Mouse (Mus musculus): ENCODE results near the gene Atp8b4. TPM values are rescaled to one million over a fixed set of nuclear protein-coding genes. Genes with fewer than 3 reads are reported as not detected.
"Not testable (repeated sequence)": the region's sequence is repeated elsewhere in the genome, so short reads cannot be mapped to it uniquely, and the experiment has no call there.

The Atp8b4 gene
- polyA plus RNA-seq, 1 experiment from 2014 or later: 0.38 TPM

GRCm38 (mm10) chr2:126467790-126468189, 32.7 kb downstream of the Atp8b4 start:
- 76% methylated on average over 4 of the region's 4 CpGs for WGBS
- H3K4me3 ChIP-seq (ENCODE audit: low read depth, low read length): no peak overlapping the region
- no peaks in the 10 kb centered on the region for H3K4me1 ChIP-seq (replicated peaks; ENCODE audit: control insufficient read depth, insufficient read depth, low read length)
- ATAC-seq (replicated peaks; ENCODE audit: low FRiP score, low TSS enrichment, low read depth) (no peak), DNase-seq (ENCODE audit: low spot score) (no peak)
- no peak overlapping the region for H3K4me2 ChIP-seq (ENCODE audit: low read length)
- no peak overlapping the region for H3K27ac ChIP-seq (ENCODE audit: low read depth)
- no peaks in the 10 kb centered on the region for H3K36me3 ChIP-seq (ENCODE audit: control insufficient read depth, insufficient read depth, low read length)
- H3K9me3 ChIP-seq (ENCODE audit: control insufficient read depth, low read length): no peaks in the 10 kb centered on the region
- H3K27me3 ChIP-seq (replicated peaks; ENCODE audit: control insufficient read depth, insufficient read depth, low read length): no peaks in the 10 kb centered on the region
- H3K9ac ChIP-seq (ENCODE audit: low read length): no peak overlapping the region

- H3K27ac ChIP-seq (ENCODE audit: low read depth): no peak overlapping the region
- H3K4me1 ChIP-seq (replicated peaks; ENCODE audit: control insufficient read depth, insufficient read depth, low read length): no peaks in the 10 kb centered on the region
- no peak overlapping the region for H3K9ac ChIP-seq (ENCODE audit: low read length)
- no peak overlapping the region for H3K4me2 ChIP-seq (ENCODE audit: low read length)
- H3K27me3 ChIP-seq (replicated peaks; ENCODE audit: control insufficient read depth, insufficient read depth, low read length): no peaks in the 10 kb centered on the region
- H3K36me3 ChIP-seq (ENCODE audit: control insufficient read depth, insufficient read depth, low read length): no peaks in the 10 kb centered on the region
- 84% methylated on average over 13 of the region's 13 CpGs for whole genome bisulfite sequencing
- H3K9me3 ChIP-seq (ENCODE audit: control insufficient read depth, low read length): no peaks in the 10 kb centered on the region
- H3K4me3 ChIP-seq (ENCODE audit: low read depth, low read length): no peak overlapping the region
- DNase-seq (ENCODE audit: low spot score) (no peak), ATAC-seq (replicated peaks; ENCODE audit: low FRiP score, low TSS enrichment, low read depth) (no peak)
Observed at GRCm38 (mm10) chr2:126466391-126467134, 33.9 kb downstream of the Atp8b4 start.

DNA sequence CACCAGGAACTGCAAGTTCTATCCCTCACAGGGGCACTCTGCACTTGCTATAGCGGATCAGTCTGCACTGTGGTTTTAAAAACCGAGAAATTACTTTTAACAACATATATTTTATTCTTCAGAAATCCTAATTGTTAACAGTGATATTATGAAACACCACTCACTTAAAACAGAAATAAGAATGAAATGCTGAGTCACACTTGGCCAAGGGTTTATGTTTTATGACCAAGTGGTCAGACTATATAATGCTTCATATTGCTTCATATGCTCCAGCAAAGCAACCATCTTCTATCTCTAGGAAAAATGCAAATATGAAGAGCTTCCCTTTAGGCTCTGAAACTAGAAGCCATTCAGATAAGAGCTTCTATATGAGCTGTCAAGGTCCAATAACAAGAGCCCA, 41.8 kb downstream of the Atp8b4 start:
- DNase-seq (ENCODE audit: low spot score) (no peak), ATAC-seq (replicated peaks; ENCODE audit: low FRiP score, low TSS enrichment, low read depth) (no peak)
- Histone ChIP-seq H3K4me3 (ENCODE audit: low read depth, low read length) (no peak overlapping the region), H3K4me2 (ENCODE audit: low read length) (no peak overlapping the region), H3K27ac (ENCODE audit: low read depth) (no peak overlapping the region), H3K9ac (ENCODE audit: low read length) (no peak overlapping the region), H3K4me1 (replicated peaks; ENCODE audit: control insufficient read depth, insufficient read depth, low read length) (no peaks in the 10 kb centered on the region), H3K9me3 (ENCODE audit: control insufficient read depth, low read length) (no peaks in the 10 kb centered on the region), H3K27me3 (replicated peaks; ENCODE audit: control insufficient read depth, insufficient read depth, low read length) (no peaks in the 10 kb centered on the region), H3K36me3 (ENCODE audit: control insufficient read depth, insufficient read depth, low read length) (no peaks in the 10 kb centered on the region)
- WGBS: 90% methylated on average over 2 of the region's 2 CpGs

DNA sequence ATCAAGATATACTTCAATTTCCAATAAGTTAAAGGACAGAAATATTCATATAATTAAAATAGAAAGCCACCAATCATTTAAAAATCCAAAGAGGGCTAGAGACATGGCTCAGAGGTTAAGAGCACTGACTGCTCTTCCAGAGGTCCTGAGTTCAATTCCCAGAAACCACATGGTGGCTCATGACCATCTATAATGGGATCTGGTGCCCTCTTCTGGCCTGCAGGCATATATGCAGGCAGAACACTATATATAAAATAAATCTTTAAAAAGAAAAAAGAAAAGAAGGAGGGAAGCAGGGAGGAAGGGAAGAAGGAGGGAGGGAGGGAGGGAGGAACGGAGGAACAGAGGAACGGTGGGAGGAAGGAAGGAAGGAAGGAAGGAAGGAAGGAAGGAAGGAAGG, 42.7 kb downstream of the Atp8b4 start:
- WGBS: 50% methylated on average over 2 of the region's 2 CpGs
- not testable (repeated sequence) for H3K27ac ChIP-seq (ENCODE audit: low read depth); H3K9ac ChIP-seq (ENCODE audit: low read length); H3K36me3 ChIP-seq (ENCODE audit: control insufficient read depth, insufficient read depth, low read length); H3K4me2 ChIP-seq (ENCODE audit: low read length); DNase-seq (ENCODE audit: low spot score); H3K27me3 ChIP-seq (replicated peaks; ENCODE audit: control insufficient read depth, insufficient read depth, low read length); H3K4me1 ChIP-seq (replicated peaks; ENCODE audit: control insufficient read depth, insufficient read depth, low read length); ATAC-seq (replicated peaks; ENCODE audit: low FRiP score, low TSS enrichment, low read depth); H3K9me3 ChIP-seq (ENCODE audit: control insufficient read depth, low read length); H3K4me3 ChIP-seq (ENCODE audit: low read depth, low read length)

DNA sequence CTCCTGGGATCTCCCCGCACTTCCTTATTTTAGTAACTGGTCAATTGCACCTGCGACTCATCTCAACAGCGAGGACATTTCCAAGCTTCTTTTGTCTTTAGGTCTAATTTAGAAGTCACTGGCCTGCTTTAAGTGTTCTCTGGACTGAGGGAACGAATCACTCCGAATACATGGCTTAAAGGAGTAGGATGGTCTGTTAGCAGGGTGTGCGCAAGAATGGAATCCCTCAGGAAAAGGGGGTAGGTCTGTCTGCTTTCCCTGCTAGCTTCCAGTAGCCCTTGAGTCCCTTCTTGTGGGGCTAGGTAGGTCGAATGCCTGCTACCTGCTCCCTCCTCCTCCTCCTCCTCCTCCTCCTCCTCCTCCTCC, 49.6 kb downstream of the Atp8b4 start:
- peak overlapping the region; percentile 29; the same call in 1 of the 2 replicates for H3K4me2 ChIP-seq (ENCODE audit: low read length)
- H3K27ac ChIP-seq (ENCODE audit: low read depth): peak overlapping the region; percentile 84
- H3K9me3 ChIP-seq (ENCODE audit: control insufficient read depth, low read length): no peaks in the 10 kb centered on the region
- DNase-seq (ENCODE audit: low spot score): no peak
- no peaks in the 10 kb centered on the region for H3K27me3 ChIP-seq (replicated peaks; ENCODE audit: control insufficient read depth, insufficient read depth, low read length)
- 70% methylated on average over 7 of the region's 7 CpGs for WGBS
- H3K9ac ChIP-seq (ENCODE audit: low read length): no peak overlapping the region
- peaks cover 6% of the 10 kb centered on the region; the same call in 1 of the 2 replicates for H3K4me1 ChIP-seq (replicated peaks; ENCODE audit: control insufficient read depth, insufficient read depth, low read length)
- no peaks in the 10 kb centered on the region for H3K36me3 ChIP-seq (ENCODE audit: control insufficient read depth, insufficient read depth, low read length)
- no peak for ATAC-seq (replicated peaks; ENCODE audit: low FRiP score, low TSS enrichment, low read depth)
- H3K4me3 ChIP-seq (ENCODE audit: low read depth, low read length): no peak overlapping the region

DNA sequence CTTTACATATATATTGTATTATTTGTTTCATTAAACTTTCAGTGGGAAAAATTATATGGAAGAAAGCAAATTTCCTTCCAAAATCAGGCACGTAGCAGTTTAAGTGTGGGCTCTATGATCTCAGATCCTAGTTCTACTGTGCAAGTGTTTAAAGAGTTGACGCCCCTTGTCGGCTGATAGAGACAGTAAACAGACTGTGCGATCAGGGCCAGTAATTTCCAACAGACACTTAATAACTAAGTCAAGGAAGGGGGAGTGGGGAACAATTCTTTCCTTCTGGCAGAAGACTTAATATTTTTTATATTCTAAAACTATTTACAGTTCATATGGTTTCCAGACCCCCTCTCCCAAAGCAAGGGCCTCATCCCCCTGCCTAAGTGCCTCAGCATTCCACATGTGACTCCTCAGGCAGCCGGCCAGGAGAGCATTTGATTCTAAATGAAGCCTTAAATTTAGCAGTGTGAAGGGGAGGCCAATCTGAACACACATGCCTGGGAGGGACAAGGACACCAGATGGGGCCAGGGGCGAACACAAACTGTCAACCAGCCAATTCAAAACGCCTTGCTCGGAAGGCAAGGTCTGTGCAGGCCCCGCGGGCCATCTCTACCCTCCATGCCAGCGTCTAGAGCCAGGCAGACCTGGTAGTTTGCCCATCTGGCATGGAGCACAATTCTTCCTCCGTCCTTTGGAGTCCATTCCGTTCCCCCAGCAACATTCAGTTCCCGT, 50.1 kb downstream of the Atp8b4 start:
- 44% methylated on average over 14 of the region's 14 CpGs for WGBS
- ATAC-seq (replicated peaks; ENCODE audit: low FRiP score, low TSS enrichment, low read depth) (peak; percentile 74), DNase-seq (ENCODE audit: low spot score) (peak; percentile 76)
- Histone ChIP-seq H3K4me2 (ENCODE audit: low read length) (peak overlapping the region; percentile 29; the same call in 1 of the 2 replicates), H3K27me3 (replicated peaks; ENCODE audit: control insufficient read depth, insufficient read depth, low read length) (no peaks in the 10 kb centered on the region), H3K4me1 (replicated peaks; ENCODE audit: control insufficient read depth, insufficient read depth, low read length) (peaks cover 6% of the 10 kb centered on the region; the same call in 1 of the 2 replicates), H3K27ac (ENCODE audit: low read depth) (peak overlapping the region; percentile 84), H3K9ac (ENCODE audit: low read length) (no peak overlapping the region), H3K4me3 (ENCODE audit: low read depth, low read length) (no peak overlapping the region), H3K9me3 (ENCODE audit: control insufficient read depth, low read length) (no peaks in the 10 kb centered on the region), H3K36me3 (ENCODE audit: control insufficient read depth, insufficient read depth, low read length) (no peaks in the 10 kb centered on the region)

DNA sequence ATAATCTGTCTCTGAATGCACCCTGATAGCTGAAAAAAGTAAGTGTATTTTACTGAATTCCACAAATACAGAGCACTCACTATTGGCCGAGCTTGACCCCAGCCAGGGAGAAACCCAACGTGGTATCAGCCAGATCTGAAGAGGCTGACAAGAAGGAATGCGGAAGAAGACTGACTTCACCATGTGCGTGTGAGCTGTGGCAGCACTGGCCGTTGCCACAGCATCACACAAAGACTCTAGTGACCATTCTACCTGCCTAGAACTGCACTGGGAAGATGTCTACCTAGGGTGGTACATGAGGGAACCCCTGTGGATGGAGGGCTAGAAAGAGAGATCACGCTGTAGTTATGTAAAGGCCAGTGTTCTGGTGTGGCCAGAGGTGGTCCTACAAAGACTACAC, 55.4 kb downstream of the Atp8b4 start:
- H3K36me3 ChIP-seq (ENCODE audit: control insufficient read depth, insufficient read depth, low read length): no peaks in the 10 kb centered on the region
- H3K4me3 ChIP-seq (ENCODE audit: low read depth, low read length): no peak overlapping the region
- H3K27me3 ChIP-seq (replicated peaks; ENCODE audit: control insufficient read depth, insufficient read depth, low read length): no peaks in the 10 kb centered on the region
- H3K9ac ChIP-seq (ENCODE audit: low read length): no peak overlapping the region
- H3K9me3 ChIP-seq (ENCODE audit: control insufficient read depth, low read length): no peaks in the 10 kb centered on the region
- H3K4me2 ChIP-seq (ENCODE audit: low read length): no peak overlapping the region
- no peak overlapping the region for H3K27ac ChIP-seq (ENCODE audit: low read depth)
- 55% methylated on average over 6 of the region's 6 CpGs for WGBS
- ATAC-seq (replicated peaks; ENCODE audit: low FRiP score, low TSS enrichment, low read depth): no peak
- DNase-seq (ENCODE audit: low spot score): no peak
- H3K4me1 ChIP-seq (replicated peaks; ENCODE audit: control insufficient read depth, insufficient read depth, low read length): no peaks in the 10 kb centered on the region; the same call in 1 of the 2 replicates

GRCm38 (mm10) chr2:126441586-126441985, 58.9 kb downstream of the Atp8b4 start:
- H3K36me3 ChIP-seq (ENCODE audit: control insufficient read depth, insufficient read depth, low read length): no peaks in the 10 kb centered on the region
- no peaks in the 10 kb centered on the region for H3K4me1 ChIP-seq (replicated peaks; ENCODE audit: control insufficient read depth, insufficient read depth, low read length)
- no peak overlapping the region for H3K4me3 ChIP-seq (ENCODE audit: low read depth, low read length)
- ATAC-seq (replicated peaks; ENCODE audit: low FRiP score, low TSS enrichment, low read depth) (no peak), DNase-seq (ENCODE audit: low spot score) (no peak)
- WGBS: 56% methylated on average over 4 of the region's 4 CpGs
- H3K9me3 ChIP-seq (ENCODE audit: control insufficient read depth, low read length): no peaks in the 10 kb centered on the region
- H3K27me3 ChIP-seq (replicated peaks; ENCODE audit: control insufficient read depth, insufficient read depth, low read length): no peaks in the 10 kb centered on the region
- no peak overlapping the region for H3K27ac ChIP-seq (ENCODE audit: low read depth)
- H3K9ac ChIP-seq (ENCODE audit: low read length): no peak overlapping the region
- H3K4me2 ChIP-seq (ENCODE audit: low read length): no peak overlapping the region
